21 mouse cellular contexts compared by ENCODE assay signal in genomic region chr1:189041261-189041660, GRCm38 (mm10). TPM values are rescaled to one million over a fixed set of nuclear protein-coding genes. Genes with fewer than 3 reads are reported as not detected.
A peak's percentile ranks its signal among the peaks of the same experiment; 100 is the strongest.
DNase-seq lines count a peak whose midpoint lies in the region; ATAC-seq lines count a peak whose summit lies in the region.
"Had no signal": no experiment of that assay in that cellular context is flagged by ENCODE, and none has a peak within 500 bp of the region (broad histone marks: within the 10 kb centered on the region; RNA-seq: fewer than 3 reads in every experiment).

No protein-coding gene starts in this region.

- no peaks in the 10 kb centered on the region for H3K9me3 ChIP-seq in heart, embryonic 11.5 days (replicated peaks; ENCODE audit: control insufficient read depth, low read length)
- no peaks in the 10 kb centered on the region for H3K9me3 ChIP-seq in lung, embryonic 16.5 days (ENCODE audit: control insufficient read depth, low read length)
- no peaks in the 10 kb centered on the region for H3K9me3 ChIP-seq in heart, embryonic 10.5 days
- H3K9me3 ChIP-seq: embryonic facial prominence, embryonic 15.5 days; midbrain, embryonic 13.5 days; neural tube, embryonic 12.5 days had no signal

- H3K4me3 ChIP-seq in heart, embryonic 11.5 days (ENCODE audit: low read depth, low read length) = no peak overlapping the region
- H3K4me3 ChIP-seq in lung, embryonic 16.5 days (ENCODE audit: low read length) = no peak overlapping the region
- H3K4me3 ChIP-seq in heart, embryonic 10.5 days = no peak overlapping the region
- H3K4me3 ChIP-seq: embryonic facial prominence, embryonic 15.5 days; midbrain, embryonic 13.5 days; neural tube, embryonic 12.5 days had no signal

- peak; percentile 97 for DNase-seq in heart, adult 11 months
- DNase-seq in lung, postnatal 4 days = no peak
- DNase-seq in heart, embryonic 10.5 days (ENCODE audit: low spot score) = peak; percentile 58
- no peak for DNase-seq in urinary bladder, adult 18-20 months (ENCODE audit: low spot score in 2 of 2)
- no peak for DNase-seq in left cerebral cortex, adult 11 months (ENCODE audit: low spot score)
- DNase-seq: adrenal gland, postnatal 10 days; cerebellum, adult 9-11 months; embryo, embryonic 11 days; forebrain, postnatal 0 days; kidney, adult 8-10 months; thymus, postnatal 36 days had no signal

- WGBS in heart, embryonic 11.5 days (ENCODE audit: insufficient replicate concordance) = 75% methylated on average over 12 of the region's 12 CpGs
- WGBS in lung, embryonic 16.5 days = 66% methylated on average over 12 of the region's 12 CpGs
- 75% methylated on average over 12 of the region's 12 CpGs for WGBS in heart, embryonic 10.5 days

- no peaks in the 10 kb centered on the region for H3K27me3 ChIP-seq in heart, embryonic 11.5 days (ENCODE audit: control insufficient read depth, insufficient read depth, low read length)
- H3K27me3 ChIP-seq in lung, embryonic 16.5 days (ENCODE audit: control insufficient read depth, insufficient read depth, low read depth, low read length) = no peaks in the 10 kb centered on the region
- no peaks in the 10 kb centered on the region for H3K27me3 ChIP-seq in heart, embryonic 10.5 days (ENCODE audit: insufficient read depth, poor library complexity, severe bottlenecking)
- H3K27me3 ChIP-seq: embryonic facial prominence, embryonic 15.5 days; midbrain, embryonic 13.5 days; neural tube, embryonic 12.5 days had no signal

- H3K4me2 ChIP-seq in heart, embryonic 11.5 days = no peak overlapping the region
- H3K4me2 ChIP-seq in lung, embryonic 16.5 days (ENCODE audit: low read depth, low read length) = no peak overlapping the region
- H3K4me2 ChIP-seq: embryonic facial prominence, embryonic 15.5 days; midbrain, embryonic 13.5 days; neural tube, embryonic 12.5 days had no signal

- H3K27ac ChIP-seq in heart, embryonic 11.5 days (ENCODE audit: low read depth, low read length) = no peak overlapping the region
- no peak overlapping the region for H3K27ac ChIP-seq in lung, embryonic 16.5 days (ENCODE audit: low read length)
- no peak overlapping the region for H3K27ac ChIP-seq in heart, embryonic 10.5 days
- H3K27ac ChIP-seq: embryonic facial prominence, embryonic 15.5 days; liver, embryonic 14.5 days; macrophage; midbrain, embryonic 13.5 days; neural tube, embryonic 12.5 days had no signal

- no peak for ATAC-seq in heart, embryonic 11.5 days (replicated peaks; ENCODE audit: insufficient number of reproducible peaks, low FRiP score, low TSS enrichment)
- peak; percentile 72 for ATAC-seq in lung, embryonic 16.5 days (ENCODE audit: low read depth)
- peak; percentile 53 to 59 for ATAC-seq in hematopoietic stem cell, adult 5-6 weeks (replicated peaks in 1 of 2; ENCODE audit: insufficient read depth in 1 of 2, low FRiP score in 2 of 2, low TSS enrichment in 1 of 2, low read depth in 1 of 2, poor library complexity in 2 of 2, severe bottlenecking in 2 of 2)
- ATAC-seq: activated CD4-positive, CD25-positive, alpha-beta regulatory T cell, adult 4 months; CD4-positive, CD25-positive, alpha-beta regulatory T cell, adult 4 months; forebrain, postnatal 0 days; midbrain, embryonic 13.5 days had no signal

- no peak overlapping the region for H3K9ac ChIP-seq in heart, embryonic 11.5 days (ENCODE audit: low read depth, low read length)
- H3K9ac ChIP-seq in lung, embryonic 16.5 days (ENCODE audit: low read length) = no peak overlapping the region
- H3K9ac ChIP-seq: embryonic facial prominence, embryonic 15.5 days; forebrain, postnatal 0 days; liver, embryonic 14.5 days; midbrain, embryonic 13.5 days; neural tube, embryonic 12.5 days had no signal

- H3K36me3 ChIP-seq in heart, embryonic 11.5 days (ENCODE audit: control insufficient read depth, insufficient read depth, low read length) = no peaks in the 10 kb centered on the region
- no peaks in the 10 kb centered on the region for H3K36me3 ChIP-seq in lung, embryonic 16.5 days (ENCODE audit: control insufficient read depth, insufficient read depth, low read length)
- H3K36me3 ChIP-seq in heart, embryonic 10.5 days = no peaks in the 10 kb centered on the region
- H3K36me3 ChIP-seq: embryonic facial prominence, embryonic 15.5 days; midbrain, embryonic 13.5 days; neural tube, embryonic 12.5 days had no signal

- no peaks in the 10 kb centered on the region for H3K4me1 ChIP-seq in heart, embryonic 11.5 days (ENCODE audit: control insufficient read depth, insufficient read depth, low read length)
- no peaks in the 10 kb centered on the region; the same call in 1 of the 2 replicates for H3K4me1 ChIP-seq in lung, embryonic 16.5 days (replicated peaks; ENCODE audit: control insufficient read depth, insufficient read depth, low read length)
- H3K4me1 ChIP-seq in heart, embryonic 10.5 days = no peaks in the 10 kb centered on the region
- H3K4me1 ChIP-seq: embryonic facial prominence, embryonic 15.5 days; midbrain, embryonic 13.5 days; neural tube, embryonic 12.5 days had no signal

RNA-seq across cellular contexts. Expression of gene Kctd3, which starts 33.6 kb away (rescaled TPM):
- 22.6 and 26.5 TPM in 2 replicates for polyA plus RNA-seq in heart, embryonic 11.5 days (2014; fragmentation: Nextera tagmentation; extraction: Ambion mirVana)
- polyA plus RNA-seq in lung, embryonic 16.5 days (2015; fragmentation: Nextera tagmentation; extraction: Ambion mirVana) = 24.5 and 26.3 TPM in 2 replicates
- polyA plus RNA-seq in heart, embryonic 10.5 days (2016; fragmentation: Nextera tagmentation; extraction: Ambion mirVana) = 20.4 and 30.5 TPM in 2 replicates
- total RNA-seq in hematopoietic stem cell, adult 5-6 weeks (2017) = 15.6 and 23.1 TPM in 2 replicates

Comparison
In these comparisons a context has a peak if more than half of its experiments do, and no peak if none do; other contexts are left out.
1. DNase-seq: peak in heart, adult 11 months (single experiment) and heart, embryonic 10.5 days (single experiment); none in lung, postnatal 4 days (0 of 2), urinary bladder, adult 18-20 months (0 of 2) and left cerebral cortex, adult 11 months (single experiment).